Mouse (Mus musculus): ENCODE measurements at regions not wholly inside any gene's neighbourhood (a gene's known extent, or its start where the extent isn't known, plus 50 kb on each side); places are given as distances from the start of the nearest gene placed in this dataset.

GRCm38 (mm10) chr13:80946034-80946433, 62.9 kb downstream of the Arrdc3 start:
- no peak for DNase-seq (ENCODE audit: low spot score in 2 of 2)

GRCm38 (mm10) chr13:80947705-80948104, 64.5 kb downstream of the Arrdc3 start:
- no peak for DNase-seq (ENCODE audit: low spot score in 2 of 2)

GRCm38 (mm10) chr13:80949133-80949697, 66.0 kb downstream of the Arrdc3 start:
- DNase-seq (ENCODE audit: low spot score in 2 of 2), result no peak

- DNase-seq (ENCODE audit: low spot score in 2 of 2), result no peak
Observed at GRCm38 (mm10) chr13:80950239-80950638, 67.1 kb downstream of the Arrdc3 start.

GRCm38 (mm10) chr13:80950803-80951202, 67.6 kb downstream of the Arrdc3 start:
- no peak for DNase-seq (ENCODE audit: low spot score in 2 of 2)

GRCm38 (mm10) chr13:80951327-80951726, 68.1 kb downstream of the Arrdc3 start:
- no peak for DNase-seq (ENCODE audit: low spot score in 2 of 2)

- no peak for DNase-seq (ENCODE audit: low spot score in 2 of 2)
Observed at GRCm38 (mm10) chr13:80952851-80953250, 69.7 kb downstream of the Arrdc3 start.

GRCm38 (mm10) chr13:80954059-80954645, 71.0 kb downstream of the Arrdc3 start:
- DNase-seq (ENCODE audit: low spot score in 2 of 2), result no peak

- DNase-seq (ENCODE audit: low spot score in 2 of 2), result no peak
Observed at GRCm38 (mm10) chr13:80956966-80957365, 73.8 kb downstream of the Arrdc3 start.

- no peak for DNase-seq (ENCODE audit: low spot score in 2 of 2)
Observed at GRCm38 (mm10) chr13:80957419-80958139, 74.4 kb downstream of the Arrdc3 start.

GRCm38 (mm10) chr13:80959763-80960162, 76.6 kb downstream of the Arrdc3 start:
- no peak for DNase-seq (ENCODE audit: low spot score in 2 of 2)

- no peak for DNase-seq (ENCODE audit: low spot score in 2 of 2)
Observed at GRCm38 (mm10) chr13:80961985-80962617, 78.9 kb downstream of the Arrdc3 start.

- DNase-seq (ENCODE audit: low spot score in 2 of 2), result peak; percentile 41 to 46
Observed at GRCm38 (mm10) chr13:80962789-80963590, 79.8 kb downstream of the Arrdc3 start.

GRCm38 (mm10) chr13:80963591-80963940, 80.4 kb downstream of the Arrdc3 start:
- no peak for DNase-seq (ENCODE audit: low spot score in 2 of 2)

GRCm38 (mm10) chr13:80971664-80972063, 88.5 kb downstream of the Arrdc3 start:
- DNase-seq (ENCODE audit: low spot score in 2 of 2), result no peak

GRCm38 (mm10) chr13:80974424-80974823, 91.2 kb downstream of the Arrdc3 start:
- DNase-seq (ENCODE audit: low spot score in 2 of 2), result no peak

- DNase-seq (ENCODE audit: low spot score in 2 of 2), result no peak
Observed at GRCm38 (mm10) chr13:80977266-80977665, 94.1 kb downstream of the Arrdc3 start.

GRCm38 (mm10) chr13:80981201-80981600, 98.0 kb downstream of the Arrdc3 start:
- no peak for DNase-seq (ENCODE audit: low spot score in 2 of 2)

- DNase-seq (ENCODE audit: low spot score in 2 of 2), result no peak
Observed at GRCm38 (mm10) chr13:80986657-80987056, 103.5 kb downstream of the Arrdc3 start.

GRCm38 (mm10) chr13:80989756-80990155, 106.6 kb downstream of the Arrdc3 start:
- no peak for DNase-seq (ENCODE audit: low spot score in 2 of 2)

- no peak for DNase-seq (ENCODE audit: low spot score in 2 of 2)
Observed at GRCm38 (mm10) chr13:80992342-80992741, 109.2 kb downstream of the Arrdc3 start.

Measured in right cerebral cortex, postnatal 36 days (tissue).